Mouse (Mus musculus) midbrain, embryonic 14.5 days (tissue): Measurements from ENCODE around the gene St6gal2. TPM values are rescaled to one million over a fixed set of nuclear protein-coding genes. Genes with fewer than 3 reads are reported as not detected.

Source experiments
- polyA plus RNA-seq: library from polyadenylated mRNA; unstranded; fragments of >200 nt; fragmentation: Nextera tagmentation; extraction: Ambion mirVana; gene quantifications from 2 replicates; pipeline ENCODE4 v1.2.1, GENCODE M21; 2014

The St6gal2 gene
- polyA plus RNA-seq, 1 experiment from 2014 or later = 50.7 TPM

Other genes starting within 250 kb of the St6gal2 start
- not detected in 2 replicates for gene Vmn2r118, start 179.8 kb downstream of the St6gal2 start, polyA plus RNA-seq